In genomic region chr9:61052621-61053020, GRCm38 (mm10) we compare ENCODE assay signal across 18 mouse cellular contexts.
A peak's percentile ranks its signal among the peaks of the same experiment; 100 is the strongest.
DNase-seq lines count a peak whose midpoint lies in the region; TF ChIP-seq lines count a peak whose summit lies in the region.
"Had no signal": no experiment of that assay in that cellular context is flagged by ENCODE, and none has a peak within 500 bp of the region (broad histone marks: within the 10 kb centered on the region; RNA-seq: fewer than 3 reads in every experiment).

No protein-coding gene starts in this region.

- H3K79me2 ChIP-seq in C2C12 (ENCODE audit: control insufficient read depth, insufficient read depth), result no peaks in the 10 kb centered on the region

- peak; percentile 45 for DNase-seq in splenic B cell, adult 2 months (ENCODE audit: low read depth, low spot score)
- peak; percentile 55 to 64 for DNase-seq in thymus, postnatal 10 days (ENCODE audit: low spot score in 2 of 2)
- peak; percentile 60 for DNase-seq in thymus, postnatal 4 days
- no peak for DNase-seq in natural killer cell, adult 2 months (ENCODE audit: low spot score in 2 of 2)
- no peak for DNase-seq in ovary, postnatal 36 days (ENCODE audit: low spot score)
- no peak for DNase-seq in heart, postnatal 10 days
- DNase-seq: adrenal gland, postnatal 10 days; cerebellum, adult 11-12 months; cerebellum, adult 9-11 months; cerebellum, postnatal 36 days; gastrocnemius, postnatal 36 days; heart, postnatal 14 days had no signal

- H3K36me3 ChIP-seq in C2C12 (ENCODE audit: control insufficient read depth, insufficient read depth), result no peaks in the 10 kb centered on the region
- no peaks in the 10 kb centered on the region for H3K36me3 ChIP-seq in splenic B cell, adult 2 months (ENCODE audit: control insufficient read depth, insufficient read depth, low read length, poor library complexity, severe bottlenecking)
- H3K36me3 ChIP-seq: embryonic facial prominence, embryonic 13.5 days; forebrain, embryonic 10.5 days; G1E; heart, embryonic 10.5 days; hindbrain, embryonic 13.5 days had no signal

- no peak overlapping the region for H3K4me3 ChIP-seq in C2C12 (ENCODE audit: insufficient read depth, poor library complexity, severe bottlenecking)
- H3K4me3 ChIP-seq: embryonic facial prominence, embryonic 13.5 days; forebrain, embryonic 10.5 days; heart, embryonic 10.5 days; hindbrain, embryonic 13.5 days had no signal

- TF ChIP-seq CTCF in C2C12 (IDR thresholded peaks at IDR 0.05; ENCODE audit: control insufficient read depth, insufficient read depth, insufficient read length), result no peak

- no peaks in the 10 kb centered on the region for H3K79me3 ChIP-seq in C2C12 (ENCODE audit: low read depth)

- no peak overlapping the region for H3ac ChIP-seq in C2C12 (ENCODE audit: control insufficient read depth, insufficient read length, low read depth)

- intact Hi-C loops in heart, postnatal 10 days (cut with DNase I), result no loop called here

- peaks cover 4% of the 10 kb centered on the region for H3K27me3 ChIP-seq in C2C12 (ENCODE audit: control insufficient read depth, insufficient read depth, insufficient read length)
- H3K27me3 ChIP-seq in splenic B cell, adult 2 months (ENCODE audit: control insufficient read depth, insufficient read depth, low read length, poor library complexity, severe bottlenecking), result no peaks in the 10 kb centered on the region

TF ChIP-seq in C2C12, 6 proteins besides CTCF, POLR2A, EP300 and RAD21:
- TF ChIP-seq CEBPB (IDR thresholded peaks at IDR 0.05; ENCODE audit: low read depth), result no peak
- no peak for TF ChIP-seq MYOG (IDR thresholded peaks at IDR 0.05; ENCODE audit: control insufficient read depth, extremely low read depth, insufficient read length)
- no peak for TF ChIP-seq USF1 (IDR thresholded peaks at IDR 0.05; ENCODE audit: low read depth)
- TF ChIP-seq FOSL1 (IDR thresholded peaks at IDR 0.05; ENCODE audit: insufficient read depth, low read length, poor library complexity, severe bottlenecking), result no peak
- no peak for TF ChIP-seq MAX (IDR thresholded peaks at IDR 0.05)
- TF ChIP-seq MYOD1 (IDR thresholded peaks at IDR 0.05; ENCODE audit: control insufficient read depth, insufficient read length, low read depth), result peak; percentile 37
TF ChIP-seq in C2C12: peak in this region for 1.

Comparison
In these comparisons a context has a peak if more than half of its experiments do, and no peak if none do; other contexts are left out.
1. DNase-seq: peak in splenic B cell, adult 2 months (single experiment), thymus, postnatal 10 days (2 of 2) and thymus, postnatal 4 days (single experiment); none in natural killer cell, adult 2 months (0 of 2), ovary, postnatal 36 days (single experiment) and heart, postnatal 10 days (0 of 2).